Mouse (Mus musculus): ENCODE results near the gene Umad1. TPM values are rescaled to one million over a fixed set of nuclear protein-coding genes. Genes with fewer than 3 reads are reported as not detected.

The Umad1 gene
- polyA plus RNA-seq, 1 experiment from 2014 or later: 22.0 TPM

DNA sequence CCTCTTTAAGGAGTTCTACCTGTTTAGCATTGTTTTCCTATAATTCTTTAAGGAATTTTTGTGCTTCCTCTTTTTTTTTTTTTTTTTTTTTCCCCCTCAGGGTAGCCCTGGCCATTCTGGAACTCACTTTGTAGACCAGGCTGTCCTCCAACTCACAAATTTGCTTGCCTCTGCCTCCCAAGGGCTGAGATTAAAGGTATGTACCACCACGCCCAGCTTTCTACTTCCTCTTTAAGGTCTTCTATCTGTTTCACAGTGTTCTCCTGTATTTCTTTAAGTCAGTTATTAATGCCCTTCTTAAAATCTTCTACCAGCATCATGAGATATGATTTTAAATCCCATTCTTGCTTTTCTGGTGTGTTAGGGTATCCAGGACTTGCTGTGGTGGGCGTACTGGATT lies 130.2 kb downstream of the Umad1 start:
- H3K4me1 ChIP-seq: no peaks in the 10 kb centered on the region
- H3K27me3 ChIP-seq (ENCODE audit: low read depth, poor library complexity, severe bottlenecking): no peaks in the 10 kb centered on the region
- H3K36me3 ChIP-seq: no peaks in the 10 kb centered on the region
- WGBS: 98% methylated on average over 2 of the region's 2 CpGs
- no peak overlapping the region for H3K27ac ChIP-seq (replicated peaks)
- no peak overlapping the region for H3K4me3 ChIP-seq
- no peaks in the 10 kb centered on the region for H3K9me3 ChIP-seq (replicated peaks)
- no peak for DNase-seq (ENCODE audit: low spot score)

DNA sequence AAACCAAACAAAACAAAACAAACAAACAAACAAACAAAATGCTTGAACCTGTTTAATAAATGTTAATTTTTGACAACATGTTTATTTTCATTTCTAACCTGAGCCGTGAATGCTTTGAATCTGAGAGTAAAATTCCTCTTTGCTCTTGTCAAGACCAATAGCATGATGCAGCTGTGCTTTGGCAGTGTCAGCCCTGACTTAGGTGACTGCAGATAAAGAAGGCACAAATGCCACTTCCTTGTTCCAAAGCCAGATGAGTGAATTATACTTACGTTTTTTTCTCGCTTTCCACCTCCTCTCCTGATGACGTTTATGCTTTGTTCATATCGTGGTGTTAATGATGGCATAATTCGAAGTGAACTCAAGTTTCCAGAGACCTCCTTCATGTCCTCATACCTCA lies 131.2 kb downstream of the Umad1 start:
- no peak overlapping the region for H3K27ac ChIP-seq (replicated peaks)
- H3K9me3 ChIP-seq (replicated peaks): no peaks in the 10 kb centered on the region
- no peak overlapping the region for H3K4me3 ChIP-seq
- peaks cover 9% of the 10 kb centered on the region for H3K4me1 ChIP-seq
- DNase-seq (ENCODE audit: low spot score): no peak
- H3K27me3 ChIP-seq (ENCODE audit: low read depth, poor library complexity, severe bottlenecking): no peaks in the 10 kb centered on the region
- no peaks in the 10 kb centered on the region for H3K36me3 ChIP-seq
- 95% methylated on average over 6 of the region's 6 CpGs for WGBS

DNA sequence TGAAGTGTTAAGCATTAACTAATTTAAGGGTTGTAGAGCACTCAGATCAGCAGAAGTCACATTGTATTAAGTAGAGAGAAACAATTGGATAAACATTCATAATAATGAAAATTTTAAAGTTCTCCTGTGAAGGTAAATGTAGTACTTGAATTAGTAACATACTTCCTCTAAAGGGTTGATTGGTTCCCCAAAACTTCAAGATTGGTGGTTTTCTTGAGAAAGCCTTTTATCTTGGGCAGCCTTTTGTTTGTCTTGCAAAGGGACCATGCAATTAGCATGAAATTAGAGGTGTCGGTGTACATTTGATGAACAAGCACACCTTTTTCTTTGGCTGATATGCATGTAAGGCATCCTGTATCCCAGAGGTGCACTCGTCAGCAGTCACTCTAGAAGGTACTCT lies 131.8 kb downstream of the Umad1 start:
- WGBS: 90% methylated on average over 2 of the region's 2 CpGs
- Histone ChIP-seq H3K9me3 (replicated peaks) (no peaks in the 10 kb centered on the region), H3K27me3 (ENCODE audit: low read depth, poor library complexity, severe bottlenecking) (no peaks in the 10 kb centered on the region), H3K27ac (replicated peaks) (no peak overlapping the region), H3K4me1 (peaks cover 10% of the 10 kb centered on the region), H3K4me3 (no peak overlapping the region), H3K36me3 (no peaks in the 10 kb centered on the region)
- no peak for DNase-seq (ENCODE audit: low spot score)

DNA sequence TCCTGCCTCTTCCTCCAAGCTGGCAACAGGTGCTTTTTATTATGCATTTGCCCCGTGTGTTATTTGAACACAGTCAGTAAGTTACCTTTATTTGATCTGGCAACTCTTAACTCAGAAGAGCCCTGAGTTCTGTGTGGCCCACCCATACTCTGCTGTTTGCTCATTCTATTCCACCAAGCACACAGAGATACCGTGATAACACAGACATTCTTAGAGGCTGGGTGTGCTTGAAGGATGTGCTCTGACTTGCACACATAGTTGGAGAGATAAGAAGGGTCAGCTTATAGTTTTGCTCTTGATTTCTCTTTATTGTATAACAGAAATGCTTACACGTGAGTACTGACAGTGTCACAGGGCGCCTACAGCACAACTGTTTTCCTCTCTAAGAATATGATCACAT lies 133.9 kb downstream of the Umad1 start:
- no peak overlapping the region for H3K4me3 ChIP-seq
- H3K4me1 ChIP-seq: peaks cover 19% of the 10 kb centered on the region
- H3K36me3 ChIP-seq: no peaks in the 10 kb centered on the region
- no peak overlapping the region for H3K27ac ChIP-seq (replicated peaks)
- no peaks in the 10 kb centered on the region for H3K27me3 ChIP-seq (ENCODE audit: low read depth, poor library complexity, severe bottlenecking)
- DNase-seq (ENCODE audit: low spot score): no peak
- 90% methylated on average over 4 of the region's 4 CpGs for WGBS
- no peaks in the 10 kb centered on the region for H3K9me3 ChIP-seq (replicated peaks)

DNA sequence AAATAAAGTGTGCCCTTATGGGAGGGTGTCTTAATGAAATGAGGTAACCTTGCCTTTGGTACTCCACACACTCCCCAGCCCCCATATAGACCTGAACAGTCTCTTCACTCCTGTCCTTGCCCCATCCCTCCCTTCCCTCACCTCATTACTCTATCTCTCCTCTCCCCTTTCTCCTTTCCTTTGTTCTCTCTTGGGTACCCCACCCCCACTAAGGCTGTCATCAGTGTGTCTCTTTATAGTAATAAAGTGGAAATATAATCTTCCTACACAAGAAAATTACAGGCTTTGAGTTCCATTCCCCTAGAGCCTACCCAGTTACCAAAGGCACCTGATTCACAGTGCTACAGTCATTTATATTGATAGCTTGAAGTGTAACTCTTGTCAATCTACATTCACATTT lies 135.0 kb downstream of the Umad1 start:
- Histone ChIP-seq H3K27me3 (ENCODE audit: low read depth, poor library complexity, severe bottlenecking) (no peaks in the 10 kb centered on the region), H3K36me3 (no peaks in the 10 kb centered on the region), H3K9me3 (replicated peaks) (no peaks in the 10 kb centered on the region), H3K4me1 (peaks cover 19% of the 10 kb centered on the region), H3K4me3 (no peak overlapping the region), H3K27ac (replicated peaks) (no peak overlapping the region)
- DNase-seq (ENCODE audit: low spot score): no peak

DNA sequence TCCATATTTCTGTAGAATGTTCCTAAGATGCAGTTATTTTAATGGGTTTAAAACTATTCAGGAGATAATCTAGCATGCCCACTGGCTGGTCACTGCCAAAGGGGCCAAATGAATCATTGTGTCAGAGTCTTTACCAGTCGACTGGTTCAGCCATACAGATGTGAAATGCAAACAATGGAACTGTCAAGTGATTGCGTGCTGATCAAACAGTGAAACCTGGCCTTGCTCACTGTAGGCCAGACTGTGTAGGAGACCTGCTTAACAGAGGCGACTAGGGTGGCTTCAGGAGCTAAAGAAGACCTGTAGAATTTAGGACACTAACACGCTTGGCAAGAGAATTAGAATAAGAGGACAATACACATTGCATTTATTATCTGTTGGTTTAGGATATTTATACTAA lies 136.0 kb downstream of the Umad1 start:
- DNase-seq (ENCODE audit: low spot score): no peak
- no peak overlapping the region for H3K27ac ChIP-seq (replicated peaks)

DNA sequence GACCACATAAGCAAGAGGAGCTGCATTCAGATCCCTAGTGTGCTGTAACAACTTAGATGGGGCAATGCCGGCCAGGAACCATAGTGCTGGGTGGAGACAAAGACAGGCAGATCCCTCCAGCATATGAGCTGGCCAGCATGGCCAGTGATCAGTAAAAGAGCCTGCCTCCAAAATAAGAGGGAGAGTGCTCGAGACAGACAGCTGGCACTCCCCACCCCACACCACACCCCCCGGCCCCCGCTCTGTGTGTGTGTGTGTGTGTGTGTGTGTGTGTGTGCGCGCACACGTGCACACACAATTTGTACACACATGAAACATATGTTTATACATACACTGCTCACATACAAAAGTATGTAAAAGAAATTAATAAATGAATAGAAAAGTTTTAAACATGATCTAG lies 138.2 kb downstream of the Umad1 start:
- H3K9me3 ChIP-seq (replicated peaks): no peaks in the 10 kb centered on the region
- no peaks in the 10 kb centered on the region for H3K27me3 ChIP-seq (ENCODE audit: low read depth, poor library complexity, severe bottlenecking)
- H3K36me3 ChIP-seq: no peaks in the 10 kb centered on the region
- no peak overlapping the region for H3K4me3 ChIP-seq
- WGBS: 81% methylated on average over 7 of the region's 7 CpGs
- peaks cover 19% of the 10 kb centered on the region for H3K4me1 ChIP-seq
- H3K27ac ChIP-seq (replicated peaks): 0 out of 2 replicates have a peak overlapping the region, but pooled peaks have one; percentile 28
- no peak for DNase-seq (ENCODE audit: low spot score)

More for the DNA sequence above, 136.0 kb downstream of the Umad1 start:
- Histone ChIP-seq H3K27me3 (ENCODE audit: low read depth, poor library complexity, severe bottlenecking) (no peaks in the 10 kb centered on the region), H3K9me3 (replicated peaks) (no peaks in the 10 kb centered on the region), H3K36me3 (no peaks in the 10 kb centered on the region), H3K4me1 (peaks cover 19% of the 10 kb centered on the region), H3K4me3 (no peak overlapping the region)
- WGBS: 28% methylated on average over 4 of the region's 4 CpGs

DNA sequence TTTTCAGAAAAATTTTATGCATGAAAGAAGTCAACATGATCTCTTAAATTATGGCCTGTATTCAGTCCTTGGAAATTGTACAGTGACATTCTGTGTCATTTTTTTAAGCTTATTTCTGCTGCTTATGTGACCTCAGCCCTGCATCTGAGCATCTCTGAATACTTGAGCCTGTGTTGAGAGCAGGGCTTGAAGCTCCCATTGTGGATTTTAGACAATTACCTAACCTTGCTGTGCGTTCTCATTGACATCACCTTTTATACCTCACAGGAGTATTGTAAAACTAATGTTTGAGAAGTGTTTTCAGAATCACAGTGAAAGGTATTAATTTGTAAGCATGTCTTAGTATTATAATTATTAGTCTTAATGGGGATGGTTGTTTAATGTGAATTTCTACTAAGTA lies 140.6 kb downstream of the Umad1 start:
- H3K36me3 ChIP-seq: no peaks in the 10 kb centered on the region
- no peaks in the 10 kb centered on the region for H3K27me3 ChIP-seq (ENCODE audit: low read depth, poor library complexity, severe bottlenecking)
- WGBS: 77% methylated on average over 1 of the region's 1 CpGs

DNA sequence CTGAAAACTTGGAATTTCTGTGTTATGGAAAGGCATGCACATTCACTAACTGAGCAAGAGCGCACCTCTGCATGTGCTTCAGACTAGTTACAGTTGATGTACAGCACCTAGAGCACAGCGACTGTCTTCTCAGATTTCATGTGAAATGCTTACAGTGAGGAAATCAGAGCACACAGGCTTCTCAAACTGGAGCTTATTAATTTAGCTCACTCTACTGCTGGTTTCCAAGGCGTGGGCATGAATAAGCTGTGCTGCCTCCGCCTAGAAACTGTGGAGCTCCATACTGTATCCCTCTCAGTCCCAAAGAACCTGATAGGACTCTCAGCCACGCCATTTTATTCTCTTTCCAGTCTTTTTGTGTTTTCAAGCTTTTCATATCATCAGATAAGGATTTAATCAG lies 144.0 kb downstream of the Umad1 start:
- no peaks in the 10 kb centered on the region for H3K9me3 ChIP-seq (replicated peaks)
- no peak overlapping the region for H3K4me3 ChIP-seq
- no peaks in the 10 kb centered on the region for H3K4me1 ChIP-seq
- no peak overlapping the region for H3K27ac ChIP-seq (replicated peaks)
- DNase-seq (ENCODE audit: low spot score): no peak
- WGBS: 92% methylated on average over 5 of the region's 5 CpGs
- no peaks in the 10 kb centered on the region for H3K36me3 ChIP-seq
- H3K27me3 ChIP-seq (ENCODE audit: low read depth, poor library complexity, severe bottlenecking): no peaks in the 10 kb centered on the region

More for the DNA sequence above, 140.6 kb downstream of the Umad1 start:
- Histone ChIP-seq H3K4me1 (peaks cover 16% of the 10 kb centered on the region), H3K27ac (replicated peaks) (no peak overlapping the region), H3K4me3 (no peak overlapping the region), H3K9me3 (replicated peaks) (no peaks in the 10 kb centered on the region)
- DNase-seq (ENCODE audit: low spot score): no peak

DNA sequence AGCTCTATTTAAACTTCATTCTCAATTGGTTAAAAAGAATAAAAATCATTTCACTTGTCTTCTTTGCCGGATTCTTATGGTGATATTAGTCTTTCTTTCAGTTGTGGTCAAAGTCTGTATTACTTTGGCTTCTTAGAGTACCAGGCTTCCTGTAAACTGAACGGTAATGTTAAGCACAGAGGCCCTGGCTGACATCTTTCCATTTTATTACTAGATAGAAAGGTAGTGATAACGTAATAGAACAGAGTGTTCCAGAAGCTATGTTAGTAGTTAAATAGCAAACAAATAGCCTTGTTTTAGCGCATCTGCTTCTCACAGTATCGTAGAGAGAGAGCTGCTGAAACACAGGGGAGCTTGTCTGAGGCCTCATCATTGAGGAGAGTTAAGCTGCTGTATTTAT lies 146.8 kb downstream of the Umad1 start:
- Histone ChIP-seq H3K4me3 (no peak overlapping the region), H3K4me1 (no peaks in the 10 kb centered on the region), H3K27ac (replicated peaks) (no peak overlapping the region), H3K27me3 (ENCODE audit: low read depth, poor library complexity, severe bottlenecking) (no peaks in the 10 kb centered on the region), H3K36me3 (no peaks in the 10 kb centered on the region), H3K9me3 (replicated peaks) (no peaks in the 10 kb centered on the region)
- WGBS: 90% methylated on average over 5 of the region's 5 CpGs
- no peak for DNase-seq (ENCODE audit: low spot score)

DNA sequence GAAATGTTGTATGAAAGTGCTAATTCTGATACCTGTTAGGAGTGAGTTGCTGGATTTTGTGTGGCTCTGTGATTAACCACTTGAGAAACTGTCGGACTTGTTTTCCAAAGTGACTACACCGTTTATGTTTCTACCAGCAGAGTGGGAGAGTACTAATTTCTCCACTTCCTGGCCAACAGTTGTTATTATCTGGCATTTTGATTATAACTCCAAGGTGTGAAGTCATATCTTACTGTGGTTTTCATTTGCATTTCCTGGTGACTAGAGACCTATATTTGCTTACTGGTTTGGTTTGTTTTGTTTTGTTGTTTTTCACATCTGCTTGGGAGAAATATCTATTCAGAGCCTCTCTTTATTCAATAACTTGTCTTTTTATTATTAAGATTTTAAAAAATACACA lies 149.2 kb downstream of the Umad1 start:
- DNase-seq (ENCODE audit: low spot score): no peak
- no peaks in the 10 kb centered on the region for H3K27me3 ChIP-seq (ENCODE audit: low read depth, poor library complexity, severe bottlenecking)
- 91% methylated on average over 2 of the region's 2 CpGs for WGBS
- no peaks in the 10 kb centered on the region for H3K36me3 ChIP-seq
- H3K27ac ChIP-seq (replicated peaks): no peak overlapping the region
- 0 out of 2 replicates have a peak, but pooled peaks cover 5% of the 10 kb centered on the region for H3K4me1 ChIP-seq
- H3K9me3 ChIP-seq (replicated peaks): no peaks in the 10 kb centered on the region
- H3K4me3 ChIP-seq: no peak overlapping the region

DNA sequence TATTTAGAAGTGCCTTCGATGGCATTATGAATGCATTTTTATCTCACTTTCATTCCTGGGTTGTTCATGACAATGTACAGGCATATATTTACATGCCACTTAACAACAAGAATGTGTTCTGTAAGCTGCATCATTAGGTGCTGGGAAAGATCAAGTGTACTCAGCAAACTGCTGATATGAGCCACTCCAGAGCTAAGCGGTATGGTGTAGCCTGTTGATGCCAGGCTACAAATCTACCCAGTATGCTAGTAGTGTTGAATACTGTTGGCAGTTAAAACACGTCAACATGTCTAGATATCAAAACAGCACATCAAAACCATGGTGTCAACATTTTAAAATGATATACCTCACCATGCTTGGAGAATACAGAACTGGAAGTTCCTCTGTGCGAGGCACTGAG lies 150.8 kb downstream of the Umad1 start:
- WGBS: 92% methylated on average over 4 of the region's 4 CpGs
- H3K4me1 ChIP-seq: 0 out of 2 replicates have a peak, but pooled peaks cover 5% of the 10 kb centered on the region

DNA sequence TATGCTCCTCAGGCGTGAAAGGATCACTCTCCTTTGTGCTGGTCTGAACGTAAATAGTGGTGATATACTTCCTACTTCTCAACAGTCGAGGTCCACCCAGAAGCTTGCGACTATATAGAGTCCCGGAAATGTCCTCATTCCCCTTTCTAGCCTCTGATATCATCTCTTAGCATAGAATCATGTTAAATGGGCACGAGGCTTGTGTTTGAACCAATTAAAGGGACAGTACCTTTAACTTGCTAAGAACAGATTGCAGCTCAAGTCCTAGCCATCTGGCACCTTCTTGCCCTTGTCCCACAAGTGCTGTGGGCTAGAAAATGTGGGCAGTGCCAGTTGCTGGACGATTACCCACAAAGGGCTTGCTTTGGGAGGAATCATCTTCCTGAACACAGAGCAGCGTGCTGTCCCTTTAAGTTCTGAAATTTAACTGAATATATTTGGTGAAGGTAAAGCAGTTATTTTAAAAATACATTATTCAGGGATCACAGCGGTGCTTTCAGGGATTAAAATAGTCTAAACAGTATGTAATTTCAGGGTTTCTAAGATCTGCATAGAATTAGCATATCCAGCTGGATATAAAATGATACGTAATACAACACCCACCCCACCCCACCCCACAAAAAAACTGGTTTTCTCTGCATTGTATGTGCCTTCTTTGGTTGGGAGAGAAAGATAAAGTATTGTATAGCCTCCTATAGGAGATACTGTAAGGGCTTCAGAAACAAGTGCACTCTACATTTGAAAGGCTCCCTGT lies 153.9 kb downstream of the Umad1 start:
- WGBS: 85% methylated on average over 10 of the region's 10 CpGs
- no peak overlapping the region for H3K4me3 ChIP-seq
- H3K36me3 ChIP-seq: no peaks in the 10 kb centered on the region
- no peak overlapping the region for H3K27ac ChIP-seq (replicated peaks)
- 0 out of 2 replicates have a peak, but pooled peaks cover 5% of the 10 kb centered on the region for H3K4me1 ChIP-seq
- H3K27me3 ChIP-seq (ENCODE audit: low read depth, poor library complexity, severe bottlenecking): no peaks in the 10 kb centered on the region
- H3K9me3 ChIP-seq (replicated peaks): no peaks in the 10 kb centered on the region
- DNase-seq (ENCODE audit: low spot score): no peak

More for the DNA sequence above, 150.8 kb downstream of the Umad1 start:
- DNase-seq (ENCODE audit: low spot score): no peak
- Histone ChIP-seq H3K9me3 (replicated peaks) (no peaks in the 10 kb centered on the region), H3K4me3 (no peak overlapping the region), H3K27me3 (ENCODE audit: low read depth, poor library complexity, severe bottlenecking) (no peaks in the 10 kb centered on the region), H3K36me3 (no peaks in the 10 kb centered on the region), H3K27ac (replicated peaks) (no peak overlapping the region)
